Mouse (Mus musculus): ENCODE data around the gene Shc3. TPM values are rescaled to one million over a fixed set of nuclear protein-coding genes. Genes with fewer than 3 reads are reported as not detected.
A peak's percentile ranks its signal among the peaks of the same experiment; 100 is the strongest.

Gene Shc3
- polyA plus RNA-seq, 1 experiment from 2014 or later = 2.5 TPM

DNA sequence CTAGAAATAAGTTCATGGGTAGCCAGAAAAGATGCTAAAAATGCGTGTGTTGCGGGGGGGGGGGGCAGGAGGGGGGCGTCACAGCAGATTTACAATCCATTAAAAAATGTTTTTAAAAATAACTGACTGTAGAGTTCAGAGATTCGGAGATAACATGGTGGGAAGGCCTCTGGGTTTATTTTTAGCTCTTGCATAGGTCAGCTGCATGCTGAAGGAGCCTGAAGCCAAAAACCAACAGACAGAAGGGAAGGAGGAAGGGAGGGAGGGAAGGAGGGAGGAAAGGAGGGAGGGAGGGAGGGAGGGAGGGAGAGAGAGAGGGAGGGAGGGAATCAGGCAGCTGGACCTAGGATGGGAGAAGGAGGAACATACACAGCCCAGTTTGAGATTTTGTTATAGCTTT lies 18.8 kb upstream of the Shc3 start:
- WGBS = 62% methylated on average over 4 of the region's 4 CpGs
- Histone ChIP-seq H3K4me2 (ENCODE audit: low read depth, low read length) (no peak overlapping the region), H3K9ac (replicated peaks; ENCODE audit: low read length) (no peak overlapping the region), H3K36me3 (replicated peaks; ENCODE audit: control insufficient read depth, insufficient read depth, low read depth, low read length) (no peaks in the 10 kb centered on the region), H3K4me3 (ENCODE audit: low read depth, low read length) (no peak overlapping the region), H3K27me3 (ENCODE audit: control insufficient read depth, insufficient read depth, low read length) (no peaks in the 10 kb centered on the region), H3K9me3 (replicated peaks; ENCODE audit: control insufficient read depth, low read length) (no peaks in the 10 kb centered on the region), H3K4me1 (ENCODE audit: control insufficient read depth, insufficient read depth, low read length) (no peaks in the 10 kb centered on the region), H3K27ac (replicated peaks; ENCODE audit: low read depth, low read length) (no peak overlapping the region)
- ATAC-seq (replicated peaks; ENCODE audit: insufficient number of reproducible peaks, low FRiP score, low TSS enrichment, low read depth) = no peak
- DNase-seq (ENCODE audit: low spot score) = no peak

GRCm38 (mm10) chr13:51582204-51582603 lies 13.0 kb upstream of the Shc3 start:
- H3K27ac ChIP-seq (replicated peaks; ENCODE audit: low read depth, low read length) = no peak overlapping the region
- H3K4me3 ChIP-seq (ENCODE audit: low read depth, low read length) = no peak overlapping the region
- no peak for DNase-seq (ENCODE audit: low spot score)
- H3K4me2 ChIP-seq (ENCODE audit: low read depth, low read length) = no peak overlapping the region
- no peak overlapping the region for H3K9ac ChIP-seq (replicated peaks; ENCODE audit: low read length)
- H3K4me1 ChIP-seq (ENCODE audit: control insufficient read depth, insufficient read depth, low read length) = no peaks in the 10 kb centered on the region
- WGBS = 67% methylated on average over 2 of the region's 2 CpGs
- H3K27me3 ChIP-seq (ENCODE audit: control insufficient read depth, insufficient read depth, low read length) = no peaks in the 10 kb centered on the region
- no peaks in the 10 kb centered on the region for H3K9me3 ChIP-seq (replicated peaks; ENCODE audit: control insufficient read depth, low read length)
- no peak for ATAC-seq (replicated peaks; ENCODE audit: insufficient number of reproducible peaks, low FRiP score, low TSS enrichment, low read depth)
- H3K36me3 ChIP-seq (replicated peaks; ENCODE audit: control insufficient read depth, insufficient read depth, low read depth, low read length) = no peaks in the 10 kb centered on the region

DNA sequence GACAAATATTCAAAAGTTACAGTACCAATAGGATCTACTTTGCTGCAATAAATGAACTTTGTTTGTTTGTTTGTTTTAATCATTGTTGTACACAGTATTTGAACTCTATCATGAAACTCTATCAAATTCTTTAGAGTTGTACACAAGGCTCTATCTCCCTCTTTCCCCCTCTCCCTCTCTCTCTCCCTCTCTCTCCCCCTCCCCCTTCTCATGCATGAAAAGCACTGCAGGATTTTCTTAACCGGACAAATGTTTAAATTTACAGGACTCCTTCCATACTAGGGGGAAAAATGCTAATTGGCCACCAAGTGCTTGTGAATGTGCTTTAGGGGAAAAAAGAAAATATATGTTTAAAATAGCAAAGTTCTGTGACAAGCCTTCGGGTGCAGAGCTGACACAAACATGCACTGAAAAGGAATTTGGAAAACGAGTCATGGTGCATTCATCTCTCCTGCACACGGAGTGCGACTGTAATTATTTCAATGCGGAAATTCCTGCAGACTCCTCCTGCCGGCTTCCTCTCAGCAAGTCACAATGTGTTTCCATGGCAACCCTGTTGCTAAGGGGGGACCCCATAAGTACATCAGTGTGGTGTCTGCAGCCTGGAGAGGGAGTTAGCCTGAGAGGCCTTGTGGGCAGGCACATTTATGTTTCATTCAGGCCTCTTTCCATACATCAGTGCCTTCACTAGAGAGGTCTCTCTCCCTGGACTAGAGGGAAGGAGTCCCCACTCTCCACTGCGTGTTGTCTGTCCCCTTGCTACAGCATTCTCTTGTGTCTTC lies 11.2 kb upstream of the Shc3 start:
- ATAC-seq (replicated peaks; ENCODE audit: insufficient number of reproducible peaks, low FRiP score, low TSS enrichment, low read depth) (peak; percentile 86), DNase-seq (ENCODE audit: low spot score) (peak; percentile 95)
- no peak overlapping the region for H3K9ac ChIP-seq (replicated peaks; ENCODE audit: low read length)
- H3K4me3 ChIP-seq (ENCODE audit: low read depth, low read length) = no peak overlapping the region
- H3K4me2 ChIP-seq (ENCODE audit: low read depth, low read length) = no peak overlapping the region
- no peaks in the 10 kb centered on the region for H3K9me3 ChIP-seq (replicated peaks; ENCODE audit: control insufficient read depth, low read length)
- H3K4me1 ChIP-seq (ENCODE audit: control insufficient read depth, insufficient read depth, low read length) = no peaks in the 10 kb centered on the region
- no peaks in the 10 kb centered on the region for H3K27me3 ChIP-seq (ENCODE audit: control insufficient read depth, insufficient read depth, low read length)
- no peaks in the 10 kb centered on the region for H3K36me3 ChIP-seq (replicated peaks; ENCODE audit: control insufficient read depth, insufficient read depth, low read depth, low read length)
- H3K27ac ChIP-seq (replicated peaks; ENCODE audit: low read depth, low read length) = no peak overlapping the region
- 7% methylated on average over 8 of the region's 8 CpGs for WGBS

DNA sequence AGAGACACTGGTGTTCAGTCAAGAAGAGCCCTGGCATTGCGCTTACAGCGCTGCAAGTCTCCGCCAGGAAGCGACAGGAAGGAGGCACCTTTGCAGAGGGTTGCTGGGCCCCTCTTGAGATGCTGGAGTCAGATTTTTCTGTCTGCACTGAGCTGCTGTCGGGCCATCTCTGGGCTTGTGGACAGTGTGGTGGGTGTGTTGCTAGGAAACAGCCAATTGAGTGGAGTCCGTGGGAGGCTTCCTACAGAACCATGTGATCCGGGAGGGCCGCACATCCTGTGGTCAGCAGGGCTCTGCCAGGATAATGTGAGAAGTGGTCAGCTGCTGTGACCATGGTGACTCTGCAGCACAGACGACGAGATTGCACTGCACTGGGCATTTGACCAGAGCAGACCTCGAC lies 4.6 kb upstream of the Shc3 start:
- DNase-seq (ENCODE audit: low spot score) = no peak
- Histone ChIP-seq H3K4me1 (ENCODE audit: control insufficient read depth, insufficient read depth, low read length) (no peaks in the 10 kb centered on the region), H3K36me3 (replicated peaks; ENCODE audit: control insufficient read depth, insufficient read depth, low read depth, low read length) (no peaks in the 10 kb centered on the region), H3K27ac (replicated peaks; ENCODE audit: low read depth, low read length) (no peak overlapping the region), H3K9me3 (replicated peaks; ENCODE audit: control insufficient read depth, low read length) (no peaks in the 10 kb centered on the region), H3K4me2 (ENCODE audit: low read depth, low read length) (no peak overlapping the region), H3K27me3 (ENCODE audit: control insufficient read depth, insufficient read depth, low read length) (peaks cover 4% of the 10 kb centered on the region; the same call in 1 of the 2 replicates), H3K9ac (replicated peaks; ENCODE audit: low read length) (0 out of 2 replicates have a peak overlapping the region, but pooled peaks have one; percentile 18), H3K4me3 (ENCODE audit: low read depth, low read length) (no peak overlapping the region)
- peak; percentile 47; the same call in 1 of the 2 replicates for ATAC-seq (replicated peaks; ENCODE audit: insufficient number of reproducible peaks, low FRiP score, low TSS enrichment, low read depth)
- WGBS = 23% methylated on average over 11 of the region's 11 CpGs

- H3K27me3 ChIP-seq (ENCODE audit: control insufficient read depth, insufficient read depth, low read length) = peaks cover 35% of the 10 kb centered on the region
- ATAC-seq (replicated peaks; ENCODE audit: insufficient number of reproducible peaks, low FRiP score, low TSS enrichment, low read depth) (no peak), DNase-seq (ENCODE audit: low spot score) (peak; percentile 30)
- 6% methylated on average over 9 of the region's 9 CpGs for WGBS
- H3K36me3 ChIP-seq (replicated peaks; ENCODE audit: control insufficient read depth, insufficient read depth, low read depth, low read length) = no peaks in the 10 kb centered on the region
- peaks cover 6% of the 10 kb centered on the region for H3K4me1 ChIP-seq (ENCODE audit: control insufficient read depth, insufficient read depth, low read length)
- H3K9me3 ChIP-seq (replicated peaks; ENCODE audit: control insufficient read depth, low read length) = no peaks in the 10 kb centered on the region
- H3K4me2 ChIP-seq (ENCODE audit: low read depth, low read length) = no peak overlapping the region
- H3K27ac ChIP-seq (replicated peaks; ENCODE audit: low read depth, low read length) = no peak overlapping the region
- no peak overlapping the region for H3K9ac ChIP-seq (replicated peaks; ENCODE audit: low read length)
- H3K4me3 ChIP-seq (ENCODE audit: low read depth, low read length) = no peak overlapping the region
Observed at GRCm38 (mm10) chr13:51570111-51570510, 892 bp upstream of the Shc3 start.

GRCm38 (mm10) chr13:51569685-51570068 lies 458 bp upstream of the Shc3 start:
- no peak overlapping the region; the same call in 1 of the 2 replicates for H3K4me3 ChIP-seq (ENCODE audit: low read depth, low read length)
- H3K36me3 ChIP-seq (replicated peaks; ENCODE audit: control insufficient read depth, insufficient read depth, low read depth, low read length) = no peaks in the 10 kb centered on the region
- DNase-seq (ENCODE audit: low spot score) (peak; percentile 33), ATAC-seq (replicated peaks; ENCODE audit: insufficient number of reproducible peaks, low FRiP score, low TSS enrichment, low read depth) (0 out of 2 replicates have a peak, but pooled peaks have one; percentile 14)
- no peak overlapping the region for H3K9ac ChIP-seq (replicated peaks; ENCODE audit: low read length)
- H3K4me1 ChIP-seq (ENCODE audit: control insufficient read depth, insufficient read depth, low read length) = peaks cover 6% of the 10 kb centered on the region
- no peaks in the 10 kb centered on the region for H3K9me3 ChIP-seq (replicated peaks; ENCODE audit: control insufficient read depth, low read length)
- WGBS = 2% methylated on average over 7 of the region's 7 CpGs
- H3K4me2 ChIP-seq (ENCODE audit: low read depth, low read length) = peak overlapping the region; percentile 14; the same call in 1 of the 2 replicates
- peaks cover 35% of the 10 kb centered on the region for H3K27me3 ChIP-seq (ENCODE audit: control insufficient read depth, insufficient read depth, low read length)
- no peak overlapping the region for H3K27ac ChIP-seq (replicated peaks; ENCODE audit: low read depth, low read length)

DNA sequence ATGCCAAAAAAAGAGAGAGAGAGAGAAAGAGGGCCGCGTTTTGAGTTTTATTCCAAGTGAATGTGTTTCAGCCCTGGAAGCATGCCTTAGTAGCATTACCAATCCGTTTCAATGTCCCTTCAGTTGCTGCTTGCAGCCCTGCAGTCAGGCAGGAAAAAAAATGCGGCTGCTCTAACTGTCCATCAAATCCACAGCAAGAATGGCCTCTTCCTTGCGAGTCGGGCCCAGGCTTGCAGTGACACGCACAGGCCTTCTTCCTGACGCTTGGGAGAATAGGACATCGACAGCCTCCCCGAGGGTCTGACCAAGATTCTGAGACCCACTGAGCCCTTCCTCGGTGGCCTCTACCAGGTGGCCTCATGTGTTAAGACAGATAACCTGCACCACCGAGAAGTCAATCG lies 718 bp downstream of the Shc3 start:
- H3K9me3 ChIP-seq (replicated peaks; ENCODE audit: control insufficient read depth, low read length) = no peaks in the 10 kb centered on the region
- DNase-seq (ENCODE audit: low spot score) (peak; percentile 54), ATAC-seq (replicated peaks; ENCODE audit: insufficient number of reproducible peaks, low FRiP score, low TSS enrichment, low read depth) (no peak)
- peak overlapping the region; percentile 47 for H3K9ac ChIP-seq (replicated peaks; ENCODE audit: low read length)
- peak overlapping the region; percentile 31 for H3K4me3 ChIP-seq (ENCODE audit: low read depth, low read length)
- 1% methylated on average over 13 of the region's 13 CpGs for WGBS
- H3K27me3 ChIP-seq (ENCODE audit: control insufficient read depth, insufficient read depth, low read length) = peaks cover 35% of the 10 kb centered on the region
- H3K27ac ChIP-seq (replicated peaks; ENCODE audit: low read depth, low read length) = peak overlapping the region; percentile 58; the same call in 1 of the 2 replicates
- H3K4me2 ChIP-seq (ENCODE audit: low read depth, low read length) = peak overlapping the region; percentile 40
- no peaks in the 10 kb centered on the region for H3K36me3 ChIP-seq (replicated peaks; ENCODE audit: control insufficient read depth, insufficient read depth, low read depth, low read length)
- H3K4me1 ChIP-seq (ENCODE audit: control insufficient read depth, insufficient read depth, low read length) = peaks cover 6% of the 10 kb centered on the region

DNA sequence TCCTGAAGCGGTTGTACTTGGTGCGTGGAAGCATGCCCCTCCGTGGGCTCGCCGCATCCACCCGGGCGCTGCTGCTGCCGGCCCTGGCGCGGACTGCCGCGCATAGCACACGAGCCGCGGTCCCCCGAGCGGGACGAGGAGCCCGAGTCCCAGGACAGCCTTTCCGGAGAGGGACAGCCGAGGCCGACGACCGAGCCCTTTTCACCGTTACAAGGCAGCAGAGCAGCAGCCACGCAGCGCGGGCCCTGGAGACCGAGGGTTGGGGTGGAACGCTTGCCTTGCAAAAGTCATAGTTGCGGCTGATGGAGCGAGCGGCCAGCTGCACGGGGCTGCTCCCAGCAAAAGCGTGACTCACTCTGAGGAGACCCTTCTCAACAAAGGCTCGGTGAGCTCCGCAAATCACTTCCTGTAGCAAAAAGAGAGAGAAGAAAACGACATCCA lies 1.8 kb downstream of the Shc3 start:
- Histone ChIP-seq H3K9me3 (replicated peaks; ENCODE audit: control insufficient read depth, low read length) (no peaks in the 10 kb centered on the region), H3K4me2 (ENCODE audit: low read depth, low read length) (peak overlapping the region; percentile 92), H3K27me3 (ENCODE audit: control insufficient read depth, insufficient read depth, low read length) (peaks cover 35% of the 10 kb centered on the region), H3K27ac (replicated peaks; ENCODE audit: low read depth, low read length) (no peak overlapping the region), H3K36me3 (replicated peaks; ENCODE audit: control insufficient read depth, insufficient read depth, low read depth, low read length) (no peaks in the 10 kb centered on the region), H3K9ac (replicated peaks; ENCODE audit: low read length) (peak overlapping the region; percentile 55), H3K4me1 (ENCODE audit: control insufficient read depth, insufficient read depth, low read length) (peaks cover 6% of the 10 kb centered on the region), H3K4me3 (ENCODE audit: low read depth, low read length) (peak overlapping the region; percentile 45)
- DNase-seq (ENCODE audit: low spot score) = peak; percentile 44
- no peak for ATAC-seq (replicated peaks; ENCODE audit: insufficient number of reproducible peaks, low FRiP score, low TSS enrichment, low read depth)
- under 1% methylated on average over 38 of the region's 38 CpGs for WGBS

Measured in embryonic facial prominence, embryonic 11.5 days (tissue).